Mouse (Mus musculus): Measurements from ENCODE around the gene 2610528A11Rik. TPM values are rescaled to one million over a fixed set of nuclear protein-coding genes. Genes with fewer than 3 reads are reported as not detected.

The 2610528A11Rik gene
- total and polyA plus RNA-seq, 3 experiments = 0.14 TPM; not detected in 2

- Histone ChIP-seq H3K27me3 (ENCODE audit: control insufficient read depth in 1 of 2, insufficient read depth in 2 of 2, low read length in 2 of 2) (no peaks in the 10 kb centered on the region), H3K9ac (ENCODE audit: control insufficient read depth, low read depth, low read length, poor library complexity, severe bottlenecking) (no peak overlapping the region), H3K36me3 (ENCODE audit: control insufficient read depth in 1 of 2, insufficient read depth in 2 of 2, low read length in 2 of 2) (no peaks in the 10 kb centered on the region), H3K9me3 (replicated peaks; ENCODE audit: insufficient read depth, low read length) (no peaks in the 10 kb centered on the region), H3K79me2 (ENCODE audit: control insufficient read depth, insufficient read depth, low read length, poor library complexity) (no peaks in the 10 kb centered on the region), H3K4me1 (ENCODE audit: control insufficient read depth in 1 of 2, insufficient read depth in 2 of 2, low read length in 2 of 2) (no peaks in the 10 kb centered on the region), H3K4me3 (ENCODE audit: control insufficient read depth in 1 of 2, insufficient read depth in 1 of 2, low read depth in 2 of 2, low read length in 2 of 2) (no peak overlapping the region), H3K27ac (ENCODE audit: control insufficient read depth, low read depth, low read length) (no peak overlapping the region)
- TF ChIP-seq SMC3 (IDR thresholded peaks at IDR 0.05; ENCODE audit: low read depth, low read length) = no peak
- TF ChIP-seq SIN3A (IDR thresholded peaks at IDR 0.05; ENCODE audit: low read length) = no peak
- no peak for TF ChIP-seq POLR2A (IDR thresholded peaks at IDR 0.05; ENCODE audit: control insufficient read depth in 1 of 2, insufficient read depth in 1 of 2, low read depth in 1 of 2, low read length in 2 of 2, poor library complexity in 1 of 2)
- no peak for TF ChIP-seq CHD1 (IDR thresholded peaks at IDR 0.05; ENCODE audit: low read depth, low read length)
- TF ChIP-seq GATA1 (IDR thresholded peaks at IDR 0.05; ENCODE audit: low read depth, low read length) = no peak
- TF ChIP-seq ELF1 (IDR thresholded peaks at IDR 0.05; ENCODE audit: low read depth, low read length) = no peak
- no peak for TF ChIP-seq MAX (IDR thresholded peaks at IDR 0.05; ENCODE audit: low read length)
- no peak for TF ChIP-seq USF1 (IDR thresholded peaks at IDR 0.05; ENCODE audit: low read depth, low read length)
- TF ChIP-seq ZC3H11A (IDR thresholded peaks at IDR 0.05; ENCODE audit: low read depth, low read length) = no peak
- no peak for TF ChIP-seq JUND (IDR thresholded peaks at IDR 0.05; ENCODE audit: low read depth, low read length)
- no peak for TF ChIP-seq POLR2AphosphoS2 (IDR thresholded peaks at IDR 0.05; ENCODE audit: low read length)
- no peak for TF ChIP-seq KAT2A (conservative IDR thresholded peaks at IDR 0.05; ENCODE audit: low read depth, low read length)
- TF ChIP-seq ETS1 (IDR thresholded peaks at IDR 0.05; ENCODE audit: low read depth, low read length) = no peak
- TF ChIP-seq TAL1 (IDR thresholded peaks at IDR 0.05; ENCODE audit: low read length) = no peak
- TF ChIP-seq E2F4 (IDR thresholded peaks at IDR 0.05; ENCODE audit: borderline replicate concordance, low read depth, low read length) = no peak
- no peak for TF ChIP-seq ZMIZ1 (IDR thresholded peaks at IDR 0.05; ENCODE audit: low read depth, low read length)
- TF ChIP-seq MYC (IDR thresholded peaks at IDR 0.05; ENCODE audit: low read depth, low read length) = no peak
- no peak for DNase-seq (ENCODE audit: low read depth, low spot score)
These were observed 40.6 kb upstream of the 2610528A11Rik start for GRCm38 (mm10) chr14:37154391-37154790.

- H3K9me3 ChIP-seq (replicated peaks; ENCODE audit: insufficient read depth, low read length) = no peaks in the 10 kb centered on the region
- no peak overlapping the region for H3K4me3 ChIP-seq (ENCODE audit: control insufficient read depth in 1 of 2, insufficient read depth in 1 of 2, low read depth in 2 of 2, low read length in 2 of 2)
- H3K4me1 ChIP-seq (ENCODE audit: control insufficient read depth in 1 of 2, insufficient read depth in 2 of 2, low read length in 2 of 2) = peaks cover 0 to 4% of the 10 kb centered on the region in 2 experiments; a peak in 2 of 4 replicates
- no peaks in the 10 kb centered on the region for H3K27me3 ChIP-seq (ENCODE audit: control insufficient read depth in 1 of 2, insufficient read depth in 2 of 2, low read length in 2 of 2)
- peaks cover 0 to 4% of the 10 kb centered on the region in 2 experiments; a peak in 2 of 4 replicates for H3K36me3 ChIP-seq (ENCODE audit: control insufficient read depth in 1 of 2, insufficient read depth in 2 of 2, low read length in 2 of 2)
- DNase-seq (ENCODE audit: low read depth, low spot score) = no peak
- H3K79me2 ChIP-seq (ENCODE audit: control insufficient read depth, insufficient read depth, low read length, poor library complexity) = peaks cover 9% of the 10 kb centered on the region
- TF ChIP-seq ZKSCAN1 (IDR thresholded peaks at IDR 0.05; ENCODE audit: low read depth, low read length) (no peak), NRF1 (IDR thresholded peaks at IDR 0.05; ENCODE audit: insufficient read depth, low read depth, low read length, poor library complexity, severe bottlenecking) (no peak), MAZ (IDR thresholded peaks at IDR 0.05; ENCODE audit: low read depth, low read length) (no peak), MXI1 (IDR thresholded peaks at IDR 0.05; ENCODE audit: low read depth, low read length) (no peak), CTCF (IDR thresholded peaks at IDR 0.05 in 2 of 3, conservative IDR thresholded peaks at IDR 0.05 in 1 of 3; ENCODE audit: control insufficient read depth in 1 of 3, insufficient read depth in 1 of 3, low read depth in 2 of 3, low read length in 3 of 3, poor library complexity in 1 of 3, severe bottlenecking in 1 of 3) (no peak), TBP (IDR thresholded peaks at IDR 0.05; ENCODE audit: low read depth, low read length) (no peak), CHD2 (IDR thresholded peaks at IDR 0.05; ENCODE audit: low read length) (no peak), USF1 (IDR thresholded peaks at IDR 0.05; ENCODE audit: low read depth, low read length) (no peak), SIN3A (IDR thresholded peaks at IDR 0.05; ENCODE audit: low read length) (no peak), POLR2AphosphoS5 (IDR thresholded peaks at IDR 0.05; ENCODE audit: borderline replicate concordance, low read depth, low read length) (no peak), MAX (IDR thresholded peaks at IDR 0.05; ENCODE audit: low read length) (no peak), JUND (IDR thresholded peaks at IDR 0.05; ENCODE audit: low read depth, low read length) (no peak), BHLHE40 (IDR thresholded peaks at IDR 0.05; ENCODE audit: borderline replicate concordance, low read depth, low read length) (no peak), RAD21 (IDR thresholded peaks at IDR 0.05; ENCODE audit: low read depth, low read length) (no peak)
- H3K9ac ChIP-seq (ENCODE audit: control insufficient read depth, low read depth, low read length, poor library complexity, severe bottlenecking) = no peak overlapping the region
- H3K27ac ChIP-seq (ENCODE audit: control insufficient read depth, low read depth, low read length) = no peak overlapping the region
These were observed 25.4 kb upstream of the 2610528A11Rik start for GRCm38 (mm10) chr14:37139051-37139710.

Measured in MEL (cell line).